Mouse (Mus musculus): ENCODE measurements around the gene Fubp3. TPM values are rescaled to one million over a fixed set of nuclear protein-coding genes. Genes with fewer than 3 reads are reported as not detected.

Gene Fubp3
- total RNA-seq, 2 experiments from 2014 or later: 48.8 to 54.2 TPM

Small RNA genes lying within 50 kb of the gene (microRNA-seq; reads per million reads assigned to microRNA genes)
- not detected for gene Mir6998

Other genes starting within 250 kb of the Fubp3 start
- 10 to 100 TPM; 22.6 to 37.2 TPM for gene Ass1, start 102.4 kb upstream of the Fubp3 start, total RNA-seq (2021)
- not detected for gene Prdm12, start 67.4 kb downstream of the Fubp3 start, total RNA-seq (2021)
- 10 to 100 TPM; 24.7 to 29.5 TPM for gene Exosc2, start 98.1 kb downstream of the Fubp3 start, total RNA-seq (2021)
- gene Abl1, start 115.7 kb downstream of the Fubp3 start, total RNA-seq (2021): 10 to 100 TPM; 61.8 to 69.2 TPM
- gene Qrfp, start 237.9 kb downstream of the Fubp3 start, total RNA-seq (2021): not detected

Measured in adrenal gland, postnatal 36 days (tissue).